Mouse (Mus musculus) MEL (cell line): ENCODE data around the gene Snupn. TPM values are rescaled to one million over a fixed set of nuclear protein-coding genes. Genes with fewer than 3 reads are reported as not detected.

Source experiments
- DNase-seq: peaks from one replicate; pipeline ENCODE4 v3.0.0; 2011; ENCODE audit warnings: low read depth, low spot score
- H3K27ac ChIP-seq: 2 replicates; pipeline ENCODE4 v1.5.1; 2012; ENCODE audit warnings: low read depth, mild to moderate bottlenecking, control low read depth, low read length, moderate library complexity; ENCODE audit not compliant: control insufficient read depth
- H3K27me3 ChIP-seq, 2 experiments: fragments of 150-350 bp in 1 of 2; sonication (generic) in 1 of 2; 2 replicates each; pipeline ENCODE4 v1.6.1; 2012; ENCODE audit warnings: low read length in 2 of 2, mild to moderate bottlenecking in 2 of 2, improper control_type of control experiment in 1 of 2, moderate library complexity in 1 of 2; ENCODE audit not compliant: insufficient read depth in 2 of 2, control insufficient read depth in 1 of 2
- H3K36me3 ChIP-seq, 2 experiments: 2 replicates each; pipeline ENCODE4 v1.6.1; 2012 to 2014; ENCODE audit warnings: low read length in 2 of 2, improper control_type of control experiment in 1 of 2, inconsistent platforms in 1 of 2, mild to moderate bottlenecking in 1 of 2; ENCODE audit not compliant: insufficient read depth in 2 of 2, control insufficient read depth in 1 of 2
- H3K4me1 ChIP-seq, 2 experiments: fragments of 150-350 bp in 1 of 2; sonication (generic) in 1 of 2; 2 replicates each; pipeline ENCODE4 v1.6.1; 2012; ENCODE audit warnings: low read length in 2 of 2, improper control_type of control experiment in 1 of 2, mild to moderate bottlenecking in 1 of 2; ENCODE audit not compliant: insufficient read depth in 2 of 2, control insufficient read depth in 1 of 2
- H3K4me3 ChIP-seq, 2 experiments: fragments of 150-350 bp in 1 of 2; sonication (generic) in 1 of 2; 2 replicates each; pipeline ENCODE4 v1.5.1; 2012; ENCODE audit warnings: low read depth in 2 of 2, low read length in 2 of 2, mild to moderate bottlenecking in 2 of 2, moderate library complexity in 2 of 2, control low read depth in 1 of 2, improper control_type of control experiment in 1 of 2; ENCODE audit not compliant: control insufficient read depth in 1 of 2, insufficient read depth in 1 of 2
- H3K79me2 ChIP-seq: 2 replicates; pipeline ENCODE4 v1.6.1; 2012; ENCODE audit warnings: mild to moderate bottlenecking, low read length, moderate library complexity; ENCODE audit not compliant: control insufficient read depth, poor library complexity, insufficient read depth
- H3K9ac ChIP-seq: 2 replicates; pipeline ENCODE4 v1.6.1; 2012; ENCODE audit warnings: low read depth, mild to moderate bottlenecking, control low read depth, low read length, moderate library complexity; ENCODE audit not compliant: control insufficient read depth, poor library complexity, severe bottlenecking
- H3K9me3 ChIP-seq: fragments of 150-350 bp; sonication (generic); replicated peaks from 2 replicates; pipeline ENCODE4 v1.6.1; 2012; ENCODE audit warnings: mild to moderate bottlenecking, low read length, improper control_type of control experiment, moderate library complexity; ENCODE audit not compliant: insufficient read depth
- CHD2 ChIP-seq: IDR thresholded peaks from 2 replicates; pipeline ENCODE4 v1.6.1; 2011; ENCODE audit warnings: low read length, improper control_type of control experiment
- CTCF ChIP-seq, 3 experiments: IDR thresholded peaks in 2 of 3; conservative IDR thresholded peaks in 1 of 3; 2 replicates each; pipeline ENCODE4 v1.5.1; 2011 to 2012; ENCODE audit warnings: low read length in 3 of 3, low read depth in 2 of 3, mild to moderate bottlenecking in 2 of 3, improper control_type of control experiment in 1 of 3, inconsistent platforms in 1 of 3, mixed read lengths in 1 of 3, moderate library complexity in 1 of 3; ENCODE audit not compliant: control insufficient read depth in 1 of 3, insufficient read depth in 1 of 3, poor library complexity in 1 of 3, severe bottlenecking in 1 of 3
- ELF1 ChIP-seq: IDR thresholded peaks from 2 replicates; pipeline ENCODE4 v1.6.1; 2014; ENCODE audit warnings: low read depth, mild to moderate bottlenecking, inconsistent platforms, low read length, improper control_type of control experiment, moderate library complexity
- EP300 ChIP-seq, 2 experiments: IDR thresholded peaks; 2 replicates each; pipeline ENCODE4 v1.6.1; 2011; ENCODE audit warnings: improper control_type of control experiment in 2 of 2, low read length in 2 of 2, low read depth in 1 of 2, mild to moderate bottlenecking in 1 of 2
- HCFC1 ChIP-seq: IDR thresholded peaks from 2 replicates; pipeline ENCODE4 v1.6.1; 2012; ENCODE audit warnings: low read depth, mild to moderate bottlenecking, inconsistent platforms, low read length, improper control_type of control experiment, moderate library complexity
- KAT2A ChIP-seq: conservative IDR thresholded peaks from 2 replicates; pipeline ENCODE4 v1.6.1; 2012; ENCODE audit warnings: low read depth, low read length, improper control_type of control experiment, inconsistent platforms
- MAFK ChIP-seq: IDR thresholded peaks from 2 replicates; pipeline ENCODE4 v1.6.1; 2011; ENCODE audit warnings: low read depth, mild to moderate bottlenecking, low read length, improper control_type of control experiment, borderline replicate concordance
- MAX ChIP-seq: IDR thresholded peaks from 2 replicates; pipeline ENCODE4 v1.6.1; 2011; ENCODE audit warnings: low read length, improper control_type of control experiment
- MXI1 ChIP-seq: IDR thresholded peaks from 2 replicates; pipeline ENCODE4 v1.6.1; 2011; ENCODE audit warnings: mild to moderate bottlenecking, low read depth, low read length, improper control_type of control experiment
- MYB ChIP-seq: IDR thresholded peaks from 2 replicates; pipeline ENCODE4 v1.6.1; 2011; ENCODE audit warnings: mild to moderate bottlenecking, low read depth, low read length, improper control_type of control experiment
- MYC ChIP-seq: IDR thresholded peaks from 2 replicates; pipeline ENCODE4 v1.6.1; 2011; ENCODE audit warnings: low read depth, mild to moderate bottlenecking, low read length, improper control_type of control experiment, moderate library complexity
- NELFE ChIP-seq: IDR thresholded peaks from 2 replicates; pipeline ENCODE4 v1.6.1; 2011; ENCODE audit warnings: low read depth, low read length, improper control_type of control experiment
- POLR2AphosphoS2 ChIP-seq: IDR thresholded peaks from 2 replicates; pipeline ENCODE4 v1.6.1; 2011; ENCODE audit warnings: low read length, improper control_type of control experiment
- RAD21 ChIP-seq: IDR thresholded peaks from 2 replicates; pipeline ENCODE4 v1.6.1; 2011; ENCODE audit warnings: mild to moderate bottlenecking, low read depth, low read length, improper control_type of control experiment
- RCOR1 ChIP-seq: IDR thresholded peaks from 2 replicates; pipeline ENCODE4 v1.6.1; 2012; ENCODE audit warnings: low read depth, mild to moderate bottlenecking, inconsistent platforms, low read length, improper control_type of control experiment
- SIN3A ChIP-seq: IDR thresholded peaks from 2 replicates; pipeline ENCODE4 v1.6.1; 2012; ENCODE audit warnings: low read length, improper control_type of control experiment, inconsistent platforms
- SMC3 ChIP-seq: IDR thresholded peaks from 2 replicates; pipeline ENCODE4 v1.6.1; 2011; ENCODE audit warnings: low read depth, low read length, improper control_type of control experiment
- TCF12 ChIP-seq: IDR thresholded peaks from 2 replicates; pipeline ENCODE4 v1.6.1; 2014; ENCODE audit warnings: low read depth, mild to moderate bottlenecking, inconsistent platforms, low read length, improper control_type of control experiment, moderate library complexity
- UBTF ChIP-seq: IDR thresholded peaks from 2 replicates; pipeline ENCODE4 v1.6.1; 2012; ENCODE audit warnings: low read depth, mild to moderate bottlenecking, inconsistent platforms, low read length, improper control_type of control experiment, moderate library complexity, borderline replicate concordance; ENCODE audit not compliant: insufficient read depth
- USF2 ChIP-seq, 2 experiments: IDR thresholded peaks; 2 replicates each; pipeline ENCODE4 v1.6.1; 2011 to 2012; ENCODE audit warnings: improper control_type of control experiment in 2 of 2, low read length in 2 of 2, borderline replicate concordance in 1 of 2, inconsistent platforms in 1 of 2, low read depth in 1 of 2, mild to moderate bottlenecking in 1 of 2; ENCODE audit not compliant: insufficient read depth in 1 of 2
- ZC3H11A ChIP-seq: IDR thresholded peaks from 2 replicates; pipeline ENCODE4 v1.6.1; 2012; ENCODE audit warnings: low read depth, mild to moderate bottlenecking, inconsistent platforms, low read length, improper control_type of control experiment
- polyA plus RNA-seq, 2 experiments: library from polyadenylated mRNA; stranded (reverse) in 1 of 2; unstranded in 1 of 2; fragments of >175 nt in 1 of 2; fragments of >200 nt in 1 of 2; gene quantifications; 2 replicates each; pipeline versions ENCODE4 v1.2.1 to v1.2.4; 2012; ENCODE audit warnings: low replicate concordance in 2 of 2, low read depth in 1 of 2; ENCODE audit not compliant: insufficient read length in 2 of 2, insufficient read depth in 1 of 2, missing spikeins in 1 of 2
- total RNA-seq: library from RNA; depleted of rRNA; stranded (reverse); fragments of 300-350 nt; gene quantifications from 2 replicates; pipeline ENCODE4 v1.2.3, GENCODE M21; 2012

Snupn gene
- total and polyA plus RNA-seq, 3 experiments: 14.6 to 14.7 TPM; not detected in 1

- TF ChIP-seq RAD21 (peak; percentile 42), TCF12 (peak; percentile 8; the same call in 1 of the 2 replicates), EP300 (IDR thresholded peaks at IDR 0.05; ENCODE audit: low read depth in 1 of 2, low read length in 2 of 2) (no peak), KAT2A (no peak; the same call in 1 of the 2 replicates), POLR2AphosphoS2 (no peak)
Observed at GRCm38 (mm10) chr9:56928041-56928811, 22.5 kb upstream of the Snupn start, which contains the start of gene Snx33 (continued).

- Histone ChIP-seq H3K4me3 (no peak overlapping the region), H3K27me3 (no peaks in the 10 kb centered on the region), H3K9me3 (no peaks in the 10 kb centered on the region), H3K36me3 (peaks cover 0 to 4% of the 10 kb centered on the region in 2 experiments; a peak in 2 of 4 replicates), H3K4me1 (peaks cover 0 to 19% of the 10 kb centered on the region in 2 experiments; a peak in 3 of 4 replicates), H3K79me2 (no peaks in the 10 kb centered on the region; the same call in 1 of the 2 replicates), H3K27ac (no peak overlapping the region), H3K9ac (no peak overlapping the region)
- DNase-seq: peak; percentile 22
- TF ChIP-seq MAX: no peak
- TF ChIP-seq NELFE: no peak
- no peak for TF ChIP-seq MXI1
- no peak for TF ChIP-seq HCFC1
- TF ChIP-seq ZC3H11A: no peak
- no peak for TF ChIP-seq SMC3
- TF ChIP-seq RCOR1: no peak
- TF ChIP-seq MYC: no peak
- TF ChIP-seq CHD2: no peak
- TF ChIP-seq MYB: no peak
- no peak for TF ChIP-seq UBTF
- no peak for TF ChIP-seq KAT2A
- no peak for TF ChIP-seq USF2 (IDR thresholded peaks at IDR 0.05; ENCODE audit: borderline replicate concordance in 1 of 2, insufficient read depth in 1 of 2, low read depth in 1 of 2, low read length in 2 of 2)
Observed at GRCm38 (mm10) chr9:56929496-56929895, 21.2 kb upstream of the Snupn start.

- Histone ChIP-seq H3K27me3 (no peaks in the 10 kb centered on the region), H3K4me1 (peaks cover 0 to 9% of the 10 kb centered on the region in 2 experiments; a peak in 3 of 4 replicates), H3K27ac (no peak overlapping the region), H3K9ac (no peak overlapping the region), H3K79me2 (no peaks in the 10 kb centered on the region; the same call in 1 of the 2 replicates), H3K9me3 (no peaks in the 10 kb centered on the region), H3K4me3 (no peak overlapping the region), H3K36me3 (peaks cover 0 to 4% of the 10 kb centered on the region in 2 experiments; a peak in 2 of 4 replicates)
- TF ChIP-seq NELFE (no peak), CTCF (IDR thresholded peaks at IDR 0.05 in 2 of 3, conservative IDR thresholded peaks at IDR 0.05 in 1 of 3; ENCODE audit: control insufficient read depth in 1 of 3, insufficient read depth in 1 of 3, low read depth in 2 of 3, low read length in 3 of 3, poor library complexity in 1 of 3, severe bottlenecking in 1 of 3) (no peak), MAFK (peak; percentile 87), ELF1 (no peak), SIN3A (no peak), EP300 (IDR thresholded peaks at IDR 0.05; ENCODE audit: low read depth in 1 of 2, low read length in 2 of 2) (no peak)
- no peak for DNase-seq
Observed at GRCm38 (mm10) chr9:56930556-56930955, 20.1 kb upstream of the Snupn start.
